Mouse (Mus musculus): ENCODE measurements at regions not wholly inside any gene's neighbourhood (a gene's known extent, or its start where the extent isn't known, plus 50 kb on each side); places are given as distances from the start of the nearest gene placed in this dataset.

- TF ChIP-seq CTCF (IDR thresholded peaks at IDR 0.05; ENCODE audit: insufficient read depth, low read length): no peak
- TF ChIP-seq POLR2A (IDR thresholded peaks at IDR 0.05; ENCODE audit: borderline replicate concordance, extremely low read depth, low read depth, low read length): no peak
These were observed 630.8 kb upstream of the Adam5 start for GRCm38 (mm10) chr8:25454972-25455371.

Measured in lung, adult 2 months (tissue).